Mouse (Mus musculus) kidney, adult 2 months (tissue): ENCODE results near the gene Ube2o.

ENCODE experiments used
- CTCF ChIP-seq: fragments of 200-500 bp; conservative IDR thresholded peaks from 2 replicates; pipeline ENCODE4 v1.5.1; 2011; ENCODE audit warnings: low read depth, mild to moderate bottlenecking, control low read depth, low read length, moderate library complexity, mixed read lengths; ENCODE audit not compliant: insufficient read depth, insufficient read length
- POLR2A ChIP-seq: fragments of 200-500 bp; IDR thresholded peaks from one replicate; pipeline ENCODE4 v1.6.1; 2011; ENCODE audit warnings: low read depth, low read length, control low read depth

GRCm38 (mm10) chr11:116571767-116572679, 9.2 kb downstream of the Ube2o start:
- TF ChIP-seq CTCF (no peak), POLR2A (no peak)
